Mouse (Mus musculus): ENCODE results near the gene Cftr.

The Cftr gene

DNA sequence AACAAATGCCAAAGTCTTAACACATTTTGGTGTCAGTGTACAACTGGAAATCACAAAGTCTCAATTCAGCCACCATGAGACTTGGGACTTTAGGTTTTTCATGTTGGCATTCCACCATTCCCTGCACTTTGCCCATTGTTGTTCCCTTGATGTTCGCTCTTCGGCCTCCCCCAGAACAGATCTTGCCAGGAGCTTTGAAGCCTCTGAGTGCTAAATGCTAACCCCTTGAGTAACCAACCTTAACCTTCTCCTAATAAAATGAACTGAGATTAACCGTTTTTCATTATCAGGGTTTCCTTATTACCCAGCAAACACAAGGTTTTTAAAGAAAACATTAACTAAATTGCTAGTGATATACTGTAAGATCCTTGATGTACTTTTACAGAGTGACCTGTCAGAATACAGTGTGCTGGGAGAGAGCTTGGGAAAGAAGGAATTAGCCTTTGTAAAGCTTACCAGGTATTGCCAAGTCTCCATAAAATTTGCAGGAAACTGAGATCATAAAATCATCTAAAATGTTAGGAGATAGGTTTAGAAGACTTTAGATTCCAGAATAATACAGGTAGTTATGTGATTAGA, 144.0 kb downstream of the Cftr start:
- in situ Hi-C loops (cut with MboI, MseI) = no loop called here

DNA sequence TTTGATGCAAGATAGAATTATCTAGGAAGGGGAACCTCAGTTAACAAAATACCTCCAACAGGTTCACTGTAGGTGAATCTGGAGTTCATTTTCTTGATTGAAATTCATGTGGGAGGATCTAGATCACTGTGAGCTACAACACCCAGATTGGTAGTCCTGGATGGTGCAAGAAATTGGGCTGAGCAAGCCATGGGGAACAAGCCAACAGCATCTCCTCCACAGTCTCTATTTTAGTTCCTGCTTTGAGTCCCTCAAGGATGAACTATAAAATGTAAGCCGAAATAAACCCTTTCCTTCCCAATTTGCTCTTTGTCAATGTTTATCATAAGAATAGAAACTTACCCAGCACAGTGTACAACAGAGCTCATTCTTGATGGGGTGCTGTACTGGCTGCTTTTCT, 152.5 kb downstream of the Cftr start:
- in situ Hi-C loops (cut with MboI, MseI) = no loop called here

DNA sequence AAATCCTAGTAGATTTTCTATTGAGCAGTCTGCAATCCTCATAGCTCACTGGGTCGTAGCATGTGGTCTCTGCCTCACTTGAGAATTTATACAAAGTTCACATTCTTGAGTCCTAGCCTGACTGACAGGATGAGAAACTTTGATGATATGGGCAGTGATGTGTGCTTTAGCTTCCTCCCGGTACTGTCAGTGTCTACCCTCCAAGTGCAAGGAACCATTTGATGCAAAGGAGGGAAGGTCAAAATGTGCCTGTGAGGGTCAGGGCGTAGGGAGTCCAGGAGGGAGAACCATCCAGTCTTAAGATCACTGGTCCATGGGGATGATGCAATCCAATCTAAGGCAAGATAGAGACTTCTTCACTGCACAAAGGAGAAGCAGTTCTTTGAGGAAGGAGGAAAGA, 164.9 kb downstream of the Cftr start:
- in situ Hi-C loops (cut with MboI, MseI) = no loop called here

DNA sequence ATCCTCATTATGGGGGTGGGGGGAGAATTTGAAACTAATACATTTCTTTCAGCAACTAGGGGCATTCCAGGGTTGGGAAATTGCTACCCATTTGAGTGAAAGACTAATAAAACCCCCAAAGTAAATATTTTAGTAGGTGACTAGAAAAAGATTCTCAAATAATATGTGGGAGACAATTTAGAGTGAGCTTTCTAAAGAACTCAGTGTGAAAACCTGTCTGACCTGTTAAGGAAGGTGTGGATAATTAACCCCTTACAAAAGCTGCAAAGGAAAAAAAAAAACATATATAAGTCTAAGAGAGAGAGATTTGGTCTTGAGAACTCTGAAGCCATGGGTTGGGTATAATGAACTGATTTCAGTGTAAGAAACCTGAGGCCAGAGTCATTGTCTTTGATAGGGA, 167.8 kb downstream of the Cftr start:
- in situ Hi-C loops (cut with MboI, MseI) = no loop called here

DNA sequence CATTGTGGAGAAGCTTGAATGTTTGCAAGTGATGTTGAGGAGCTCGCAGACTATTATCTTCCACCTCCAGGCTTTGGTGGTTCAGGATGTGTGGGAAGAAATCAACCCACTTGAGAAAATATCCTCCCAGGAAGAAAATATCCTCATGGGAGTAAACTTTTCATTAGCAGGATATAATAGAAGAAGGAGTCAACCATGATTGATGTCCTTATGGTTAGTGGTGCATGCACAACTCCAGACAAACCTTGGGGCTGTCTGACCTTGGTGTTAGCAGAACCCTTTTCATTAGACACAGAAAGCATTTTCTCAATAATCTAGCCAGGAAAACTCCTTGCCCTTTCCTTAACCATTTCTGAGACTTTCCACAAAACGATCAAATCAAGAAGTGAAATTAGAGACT, 173.8 kb downstream of the Cftr start:
- in situ Hi-C loops (cut with MboI, MseI) = no loop called here

DNA sequence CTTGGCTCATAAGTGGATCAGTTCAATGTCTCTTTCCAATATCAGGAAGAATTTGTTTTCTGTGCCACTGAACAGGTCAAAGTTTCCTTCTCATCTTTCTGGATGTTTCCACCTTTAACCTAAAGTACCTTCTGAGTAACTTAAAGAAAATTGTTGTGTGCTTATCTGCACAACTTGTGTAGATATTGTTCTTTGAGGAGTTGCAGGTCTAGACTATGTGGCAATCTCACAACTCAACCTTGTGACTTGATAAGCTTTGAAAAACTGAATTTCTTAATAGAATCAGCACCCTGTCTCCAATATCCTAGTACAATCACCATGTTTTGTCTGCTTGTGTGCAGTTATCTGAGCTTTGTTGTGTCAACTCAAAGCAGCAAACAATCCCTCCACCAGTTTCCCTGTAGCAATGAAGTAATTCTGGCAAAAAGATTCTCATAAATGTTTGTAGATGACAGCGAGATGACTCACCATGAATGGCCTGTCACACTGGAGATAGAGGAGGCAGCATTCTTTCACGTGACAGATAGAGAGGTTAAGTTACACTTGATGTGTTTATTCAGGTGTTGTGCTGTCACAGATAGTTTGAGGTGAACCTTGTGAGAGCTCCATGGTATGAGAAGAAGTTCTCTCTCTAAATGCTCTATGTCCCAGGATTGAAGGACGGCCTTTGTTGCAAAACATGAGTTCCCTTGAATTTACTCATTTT, 178.8 kb downstream of the Cftr start:
- in situ Hi-C loops (cut with MboI, MseI) = no loop called here

DNA sequence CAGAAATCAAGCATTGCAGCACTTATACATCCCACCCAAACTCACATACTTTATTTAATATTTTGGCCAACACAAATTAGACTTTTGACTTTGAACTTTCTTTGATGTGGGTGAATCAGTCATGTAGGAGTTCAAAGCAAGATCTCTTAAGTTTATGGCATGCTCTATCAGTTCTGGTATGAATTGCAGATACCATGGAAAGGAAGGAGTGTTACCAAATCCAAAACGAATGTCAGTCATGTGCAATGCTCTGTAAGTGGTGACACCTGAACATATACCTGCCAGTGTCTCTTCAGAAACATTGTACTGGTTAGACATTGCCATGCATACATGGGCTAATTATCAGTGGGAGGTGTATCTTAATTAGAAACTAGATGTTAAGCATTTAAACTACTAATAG, 189.7 kb downstream of the Cftr start:
- in situ Hi-C loops (cut with MboI, MseI) = no loop called here

DNA sequence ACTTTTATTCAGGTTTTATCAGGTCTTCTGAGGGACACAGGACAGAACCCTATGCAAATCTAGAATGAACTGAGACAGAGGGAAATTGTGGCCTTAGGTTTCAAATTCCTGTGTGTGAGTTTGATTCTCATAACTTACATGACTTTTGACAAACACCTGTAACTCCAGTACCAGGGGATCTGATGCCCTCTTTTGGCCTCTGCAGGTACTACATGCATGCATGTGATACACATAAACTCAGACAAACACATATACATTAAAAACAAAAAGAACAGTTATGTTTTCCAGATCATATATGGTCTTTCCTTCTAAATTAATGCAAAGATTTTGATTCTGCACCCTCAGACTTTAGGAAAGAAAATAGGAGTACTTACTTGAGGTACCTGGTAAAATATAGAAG, 190.5 kb downstream of the Cftr start:
- in situ Hi-C loops (cut with MboI, MseI) = no loop called here

DNA sequence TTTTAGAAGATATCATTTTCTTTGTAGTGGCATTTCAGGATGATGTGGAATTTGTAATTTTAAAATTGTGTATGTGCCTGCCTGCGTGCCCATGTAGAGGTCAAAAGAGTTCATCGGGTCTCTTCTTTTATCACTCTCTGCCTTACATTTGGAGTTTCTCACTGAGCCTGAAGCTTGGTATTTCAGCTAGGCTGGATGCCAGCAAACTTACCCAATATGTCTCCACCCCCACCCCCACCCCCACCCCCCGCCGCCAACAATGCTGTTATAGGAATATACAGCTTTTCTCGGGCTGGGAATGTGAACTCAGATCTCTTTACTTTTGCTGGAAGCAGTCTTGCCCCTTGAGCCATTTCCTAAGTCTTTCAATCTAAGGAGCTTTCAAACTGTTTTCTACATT, 191.7 kb downstream of the Cftr start:
- in situ Hi-C loops (cut with MboI, MseI) = no loop called here

DNA sequence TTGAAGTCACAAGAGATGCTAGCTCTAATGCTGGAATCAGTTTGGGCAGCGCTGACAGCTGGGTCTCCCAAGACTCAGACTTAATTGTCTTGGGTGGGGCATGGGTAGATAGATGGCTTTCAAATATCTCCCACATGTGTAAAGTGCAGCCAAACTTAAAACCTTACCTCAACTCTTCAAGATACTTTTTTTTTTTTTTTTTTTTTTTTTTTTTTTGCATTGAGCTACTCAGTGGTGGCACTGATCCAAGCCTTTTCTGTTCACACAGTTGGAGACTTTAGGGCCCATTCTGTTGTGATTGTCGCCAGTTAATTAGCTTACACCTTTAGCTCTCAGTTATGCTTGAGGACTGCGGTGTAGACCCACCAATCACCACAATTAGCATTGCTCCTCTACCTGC, 198.6 kb downstream of the Cftr start:
- in situ Hi-C loops (cut with MboI, MseI) = no loop called here

DNA sequence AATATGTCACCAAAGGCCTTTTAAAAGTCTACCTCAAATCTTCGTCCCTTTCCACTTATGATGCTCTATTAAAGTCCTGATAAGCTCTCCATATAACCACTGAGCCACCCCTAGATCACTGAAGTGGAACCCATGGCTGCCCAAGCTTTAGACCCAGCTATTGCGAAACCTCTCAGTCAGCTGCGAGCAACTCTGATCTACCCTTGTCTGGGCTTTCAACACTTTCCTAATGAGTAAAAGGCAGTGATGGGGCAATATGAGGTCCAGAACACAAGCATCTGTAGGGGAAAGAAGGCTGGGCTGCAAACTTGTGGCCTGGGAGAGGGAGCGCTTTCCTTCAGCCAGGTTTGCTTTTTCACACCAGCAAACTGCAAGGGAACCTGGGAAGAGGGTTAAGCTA, 199.2 kb downstream of the Cftr start:
- in situ Hi-C loops (cut with MboI, MseI) = no loop called here
